15 mouse cellular contexts compared by ENCODE assay signal in the genomic region with DNA sequence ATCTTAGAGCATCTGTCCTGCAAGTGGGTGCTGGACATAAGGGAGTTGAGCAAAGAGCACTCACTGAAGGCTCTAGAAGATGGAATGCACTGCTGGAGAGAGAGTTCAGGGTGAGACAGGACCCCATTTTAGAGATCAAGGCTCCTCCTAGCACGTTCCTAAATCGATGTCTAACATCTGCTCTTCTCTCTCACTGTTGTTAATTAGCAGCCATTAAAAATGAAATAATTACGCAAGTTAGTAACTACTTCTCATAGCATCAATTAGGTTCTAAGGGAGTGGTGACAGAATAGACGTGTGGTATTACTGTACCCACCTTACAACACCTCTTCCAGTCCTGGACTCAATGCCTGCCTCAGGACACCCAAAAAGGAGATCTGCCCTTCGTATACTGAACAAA.
DNase-seq lines count a peak whose midpoint lies in the region; ATAC-seq lines count a peak whose summit lies in the region.
"Had no signal": no experiment of that assay in that cellular context is flagged by ENCODE, and none has a peak within 500 bp of the region (broad histone marks: within the 10 kb centered on the region; RNA-seq: fewer than 3 reads in every experiment).

No protein-coding gene starts in this region.

- H3K4me3 ChIP-seq in heart, embryonic 12.5 days: no peak overlapping the region
- no peak overlapping the region for H3K4me3 ChIP-seq in embryonic facial prominence, embryonic 13.5 days
- H3K4me3 ChIP-seq in hindbrain, embryonic 12.5 days: no peak overlapping the region
- no peak overlapping the region for H3K4me3 ChIP-seq in midbrain, embryonic 14.5 days (replicated peaks; ENCODE audit: low read depth, low read length)
- H3K4me3 ChIP-seq: erythroblast, embryonic 14.5 days; liver, embryonic 13.5 days had no signal

- 0 out of 2 replicates have a peak, but pooled peaks cover 4% of the 10 kb centered on the region for H3K36me3 ChIP-seq in heart, embryonic 12.5 days
- H3K36me3 ChIP-seq in embryonic facial prominence, embryonic 13.5 days: no peaks in the 10 kb centered on the region
- no peaks in the 10 kb centered on the region for H3K36me3 ChIP-seq in hindbrain, embryonic 12.5 days
- no peaks in the 10 kb centered on the region for H3K36me3 ChIP-seq in midbrain, embryonic 14.5 days (ENCODE audit: control insufficient read depth, insufficient read depth, low read length)
- H3K36me3 ChIP-seq: liver, embryonic 13.5 days had no signal

- H3K4me1 ChIP-seq in heart, embryonic 12.5 days (replicated peaks): peaks cover 64% of the 10 kb centered on the region
- H3K4me1 ChIP-seq in embryonic facial prominence, embryonic 13.5 days: peaks cover 47% of the 10 kb centered on the region
- H3K4me1 ChIP-seq in hindbrain, embryonic 12.5 days: peaks cover 48% of the 10 kb centered on the region
- peaks cover 44% of the 10 kb centered on the region for H3K4me1 ChIP-seq in midbrain, embryonic 14.5 days (ENCODE audit: control insufficient read depth, insufficient read depth, low read length)
- H3K4me1 ChIP-seq: liver, embryonic 13.5 days had no signal

- intact Hi-C loops in left cerebral cortex, postnatal 10 days (cut with DNase I): no loop called here

- H3K27me3 ChIP-seq in heart, embryonic 12.5 days (replicated peaks): no peaks in the 10 kb centered on the region
- H3K27me3 ChIP-seq in embryonic facial prominence, embryonic 13.5 days: 0 out of 2 replicates have a peak, but pooled peaks cover 3% of the 10 kb centered on the region
- no peaks in the 10 kb centered on the region; the same call in 1 of the 2 replicates for H3K27me3 ChIP-seq in hindbrain, embryonic 12.5 days
- H3K27me3 ChIP-seq in midbrain, embryonic 14.5 days (ENCODE audit: control insufficient read depth, insufficient read depth, low read length): no peaks in the 10 kb centered on the region
- H3K27me3 ChIP-seq: liver, embryonic 13.5 days had no signal

- no peaks in the 10 kb centered on the region for H3K9me3 ChIP-seq in heart, embryonic 12.5 days (replicated peaks)
- no peaks in the 10 kb centered on the region for H3K9me3 ChIP-seq in embryonic facial prominence, embryonic 13.5 days
- H3K9me3 ChIP-seq in hindbrain, embryonic 12.5 days (replicated peaks): no peaks in the 10 kb centered on the region
- no peaks in the 10 kb centered on the region for H3K9me3 ChIP-seq in midbrain, embryonic 14.5 days (ENCODE audit: control insufficient read depth, low read length)
- H3K9me3 ChIP-seq: liver, embryonic 13.5 days had no signal

- no peak overlapping the region for H3K4me2 ChIP-seq in heart, embryonic 12.5 days
- peak overlapping the region; percentile 9; the same call in 1 of the 2 replicates for H3K4me2 ChIP-seq in embryonic facial prominence, embryonic 13.5 days
- no peak overlapping the region for H3K4me2 ChIP-seq in hindbrain, embryonic 12.5 days (replicated peaks)
- H3K4me2 ChIP-seq in midbrain, embryonic 14.5 days (ENCODE audit: low read length): no peak overlapping the region
- H3K4me2 ChIP-seq: liver, embryonic 13.5 days had no signal

- peak overlapping the region; percentile 53; the same call in 1 of the 2 replicates for H3K27ac ChIP-seq in heart, embryonic 12.5 days (ENCODE audit: poor library complexity, severe bottlenecking)
- no peak overlapping the region for H3K27ac ChIP-seq in embryonic facial prominence, embryonic 13.5 days
- peak overlapping the region; percentile 69 for H3K27ac ChIP-seq in hindbrain, embryonic 12.5 days
- peak overlapping the region; percentile 38; the same call in 1 of the 2 replicates for H3K27ac ChIP-seq in midbrain, embryonic 14.5 days (replicated peaks; ENCODE audit: low read depth, low read length)
- H3K27ac ChIP-seq: liver, embryonic 13.5 days had no signal

- no peak for DNase-seq in heart, adult 8-10 months (ENCODE audit: low spot score)
- no peak for DNase-seq in midbrain, embryonic 14.5 days
- no peak for DNase-seq in embryo, embryonic 11 days
- DNase-seq in spleen, adult 12 weeks (ENCODE audit: low spot score): no peak
- DNase-seq in left cerebral cortex, postnatal 10 days (ENCODE audit: extremely low spot score in 1 of 2, low spot score in 2 of 2): no peak
- DNase-seq: heart, postnatal 36 days; liver, embryonic 13.5 days; retina, postnatal 1 day; thymus, postnatal 36 days had no signal

- H3K9ac ChIP-seq in heart, embryonic 12.5 days: no peak overlapping the region
- H3K9ac ChIP-seq in embryonic facial prominence, embryonic 13.5 days: no peak overlapping the region
- no peak overlapping the region for H3K9ac ChIP-seq in hindbrain, embryonic 12.5 days
- no peak overlapping the region for H3K9ac ChIP-seq in midbrain, embryonic 14.5 days (replicated peaks; ENCODE audit: low read length)
- H3K9ac ChIP-seq: liver, embryonic 13.5 days had no signal

- no peak for ATAC-seq in heart, embryonic 12.5 days (ENCODE audit: insufficient number of reproducible peaks, low FRiP score)
- no peak for ATAC-seq in embryonic facial prominence, embryonic 13.5 days (ENCODE audit: insufficient number of reproducible peaks, insufficient read depth, low FRiP score, low TSS enrichment, low read depth)
- no peak for ATAC-seq in hindbrain, embryonic 12.5 days (ENCODE audit: low FRiP score)
- ATAC-seq in midbrain, embryonic 14.5 days (ENCODE audit: low FRiP score, low TSS enrichment): no peak
- ATAC-seq: lung, postnatal 0 days; Patski had no signal

- WGBS in heart, embryonic 12.5 days: 74% methylated on average over 5 of the region's 5 CpGs
- WGBS in embryonic facial prominence, embryonic 13.5 days: 60% methylated on average over 5 of the region's 5 CpGs
- WGBS in hindbrain, embryonic 12.5 days: 78% methylated on average over 5 of the region's 5 CpGs
- WGBS in midbrain, embryonic 14.5 days: 85% methylated on average over 5 of the region's 5 CpGs
